Mouse (Mus musculus): ENCODE results near the gene Agbl3. TPM values are rescaled to one million over a fixed set of nuclear protein-coding genes. Genes with fewer than 3 reads are reported as not detected.

Gene Agbl3
- 1 to 10 TPM; 6.9 to 8.2 TPM for total RNA-seq (2021)

- DNase-seq: peak; percentile 97 to 99
- intact Hi-C loops (cut with DNase I): loop anchor here (1.0 to 5.0 kb wide), 2 partner anchors 98 to 132 kb away; partner anchors contain the start of genes Cyren and Wdr91
These were observed at the start of gene Agbl3 for GRCm38 (mm10) chr6:34780231-34780942. Gene Agbl3 (plus strand): TSS chr6:34780432.

- DNase-seq: no peak
- intact Hi-C loops (cut with DNase I): no loop called here
These were observed 49.2 kb upstream of the Agbl3 start for GRCm38 (mm10) chr6:34731007-34731406.

GRCm38 (mm10) chr6:34731529-34731928 lies 48.7 kb upstream of the Agbl3 start:
- intact Hi-C loops (cut with DNase I): no loop called here
- DNase-seq: no peak

- intact Hi-C loops (cut with DNase I): no loop called here
- DNase-seq: no peak
These were observed 45.1 kb upstream of the Agbl3 start for GRCm38 (mm10) chr6:34734940-34735695.

- no peak for DNase-seq
These were observed 43.3 kb upstream of the Agbl3 start for GRCm38 (mm10) chr6:34736934-34737333.

GRCm38 (mm10) chr6:34743946-34744345 lies 36.3 kb upstream of the Agbl3 start:
- DNase-seq: no peak
- intact Hi-C loops (cut with DNase I): no loop called here

More at GRCm38 (mm10) chr6:34736934-34737333, 43.3 kb upstream of the Agbl3 start:
- intact Hi-C loops (cut with DNase I): no loop called here

GRCm38 (mm10) chr6:34747846-34748245 lies 32.4 kb upstream of the Agbl3 start:
- intact Hi-C loops (cut with DNase I): no loop called here
- no peak for DNase-seq

GRCm38 (mm10) chr6:34748566-34748965 lies 31.7 kb upstream of the Agbl3 start:
- DNase-seq: no peak
- intact Hi-C loops (cut with DNase I): no loop called here

GRCm38 (mm10) chr6:34749526-34749925 lies 30.7 kb upstream of the Agbl3 start:
- no peak for DNase-seq
- intact Hi-C loops (cut with DNase I): no loop called here

GRCm38 (mm10) chr6:34750487-34751120 lies 29.6 kb upstream of the Agbl3 start:
- intact Hi-C loops (cut with DNase I): loop anchor here (5.0 to 10.0 kb wide), 5 partner anchors 43 to 396 kb away; partner anchors contain the start of genes Akr1b8 and Cald1
- peak; percentile 55 to 59 for DNase-seq

- no peak for DNase-seq
- intact Hi-C loops (cut with DNase I): loop anchor here (5.0 to 10.0 kb wide), 5 partner anchors 44 to 397 kb away; partner anchors contain the start of genes Akr1b8 and Cald1
These were observed 28.6 kb upstream of the Agbl3 start for GRCm38 (mm10) chr6:34751625-34752024.

GRCm38 (mm10) chr6:34754448-34754847 lies 25.8 kb upstream of the Agbl3 start:
- intact Hi-C loops (cut with DNase I): loop anchor here (1.0 to 10.0 kb wide), 7 partner anchors 47 to 400 kb away; partner anchors contain the start of genes Akr1b8 and Cald1
- peak; percentile 76 to 80 for DNase-seq

- intact Hi-C loops (cut with DNase I): loop anchor here (10.0 kb wide), 1 partner anchor 404 kb away; the partner anchor contains the start of gene Akr1b8
- DNase-seq: no peak
These were observed 21.9 kb upstream of the Agbl3 start for GRCm38 (mm10) chr6:34758340-34758739.

GRCm38 (mm10) chr6:34760023-34760422 lies 20.2 kb upstream of the Agbl3 start:
- intact Hi-C loops (cut with DNase I): loop anchor here (1.0 to 5.0 kb wide), 2 partner anchors 162 to 249 kb away; partner anchors contain the start of gene Stra8
- DNase-seq: peak; percentile 49 to 72

- intact Hi-C loops (cut with DNase I): no loop called here
- DNase-seq: no peak
These were observed 14.5 kb upstream of the Agbl3 start for GRCm38 (mm10) chr6:34765721-34766120.

- intact Hi-C loops (cut with DNase I): no loop called here
- no peak for DNase-seq
These were observed 10.2 kb upstream of the Agbl3 start for GRCm38 (mm10) chr6:34769984-34770383.

GRCm38 (mm10) chr6:34770491-34770890 lies 9.7 kb upstream of the Agbl3 start:
- no peak for DNase-seq
- intact Hi-C loops (cut with DNase I): no loop called here

GRCm38 (mm10) chr6:34776396-34776795 lies 3.8 kb upstream of the Agbl3 start:
- intact Hi-C loops (cut with DNase I): no loop called here
- DNase-seq: no peak

GRCm38 (mm10) chr6:34777094-34777493 lies 3.1 kb upstream of the Agbl3 start:
- intact Hi-C loops (cut with DNase I): no loop called here
- no peak for DNase-seq

GRCm38 (mm10) chr6:34777981-34778668 lies 2.1 kb upstream of the Agbl3 start:
- no peak for DNase-seq
- intact Hi-C loops (cut with DNase I): no loop called here
